Mouse (Mus musculus) ES-E14 (cell line): ENCODE results near the gene C1qtnf5. TPM values are rescaled to one million over a fixed set of nuclear protein-coding genes. Genes with fewer than 3 reads are reported as not detected.
A peak's percentile ranks its signal among the peaks of the same experiment; 100 is the strongest.

Experiments used
- DNase-seq: peaks from one replicate; pipeline ENCODE4 v3.0.0-alpha.2; 2013; ENCODE audit warnings: low read depth, low spot score
- H3K27ac ChIP-seq: 2 replicates; pipeline ENCODE4 v1.5.1; 2012; ENCODE audit warnings: low read depth, mild to moderate bottlenecking, low read length, moderate library complexity, mixed read lengths; ENCODE audit not compliant: poor library complexity, insufficient read depth, severe bottlenecking
- H3K36me3 ChIP-seq: 2 replicates; pipeline ENCODE4 v1.6.1; 2012; ENCODE audit warnings: mild to moderate bottlenecking, low read length, moderate library complexity, mixed read lengths; ENCODE audit not compliant: control insufficient read depth, poor library complexity, insufficient read depth, severe bottlenecking
- H3K4me1 ChIP-seq, 2 experiments: fragments of 150-350 bp in 1 of 2; sonication (generic) in 1 of 2; 2 replicates each; pipeline ENCODE4 v1.6.1; 2012; ENCODE audit warnings: low read length in 2 of 2, mild to moderate bottlenecking in 1 of 2, mixed read lengths in 1 of 2; ENCODE audit not compliant: control insufficient read depth in 2 of 2, insufficient read depth in 2 of 2, poor library complexity in 1 of 2
- H3K4me3 ChIP-seq, 2 experiments: fragments of 150-350 bp in 1 of 2; sonication (generic) in 1 of 2; 2 replicates each; pipeline ENCODE4 v1.5.1; 2012; ENCODE audit warnings: low read length in 2 of 2, low read depth in 1 of 2, mild to moderate bottlenecking in 1 of 2, mixed read lengths in 1 of 2; ENCODE audit not compliant: insufficient read depth in 1 of 2, poor library complexity in 1 of 2, severe bottlenecking in 1 of 2
- H3K9ac ChIP-seq: 2 replicates; pipeline ENCODE4 v1.6.1; 2012; ENCODE audit warnings: low read depth, mild to moderate bottlenecking, low read length, mixed read lengths; ENCODE audit not compliant: poor library complexity, insufficient read depth, severe bottlenecking
- H3K9me3 ChIP-seq: fragments of 150-350 bp; sonication (generic); 2 replicates; pipeline ENCODE4 v1.6.1; 2012; ENCODE audit warnings: low read depth, mild to moderate bottlenecking, low read length; ENCODE audit not compliant: control insufficient read depth, insufficient read depth
- CHD2 ChIP-seq: IDR thresholded peaks from 2 replicates; pipeline ENCODE4 v1.6.1; 2014; ENCODE audit warnings: mild to moderate bottlenecking, low read depth, low read length, inconsistent platforms
- HCFC1 ChIP-seq: IDR thresholded peaks from 2 replicates; pipeline ENCODE4 v1.6.1; 2012; ENCODE audit warnings: low read length, inconsistent platforms, borderline replicate concordance; ENCODE audit not compliant: insufficient read depth
- MAFK ChIP-seq: IDR thresholded peaks from 2 replicates; pipeline ENCODE4 v1.6.1; 2014; ENCODE audit warnings: mild to moderate bottlenecking, low read depth, low read length, inconsistent platforms; ENCODE audit not compliant: insufficient read depth
- ZC3H11A ChIP-seq: IDR thresholded peaks from 2 replicates; pipeline ENCODE4 v1.6.1; 2012; ENCODE audit warnings: low read depth, mild to moderate bottlenecking, inconsistent platforms, low read length, borderline replicate concordance
- ZNF384 ChIP-seq: IDR thresholded peaks from 2 replicates; pipeline ENCODE4 v1.6.1; 2012; ENCODE audit warnings: low read depth, low read length, inconsistent platforms
- in situ Hi-C, 2 experiments: fragments of 600-800 bp; cut with MboI; formaldehyde crosslinking; loops; one replicate each; pipeline ENCODE4 v1.15.1; 2025; ENCODE audit warnings: low sequenced_read_pairs in 2 of 2, inconsistent platforms in 1 of 2; ENCODE audit not compliant: unreplicated experiment in 2 of 2
- total RNA-seq: library from RNA; depleted of rRNA; stranded (reverse); fragments of 300-350 nt; gene quantifications from 2 replicates; pipeline ENCODE4 v1.2.3, GENCODE M21; 2012

Gene C1qtnf5
- total RNA-seq, 1 experiment = 1.6 TPM

DNA sequence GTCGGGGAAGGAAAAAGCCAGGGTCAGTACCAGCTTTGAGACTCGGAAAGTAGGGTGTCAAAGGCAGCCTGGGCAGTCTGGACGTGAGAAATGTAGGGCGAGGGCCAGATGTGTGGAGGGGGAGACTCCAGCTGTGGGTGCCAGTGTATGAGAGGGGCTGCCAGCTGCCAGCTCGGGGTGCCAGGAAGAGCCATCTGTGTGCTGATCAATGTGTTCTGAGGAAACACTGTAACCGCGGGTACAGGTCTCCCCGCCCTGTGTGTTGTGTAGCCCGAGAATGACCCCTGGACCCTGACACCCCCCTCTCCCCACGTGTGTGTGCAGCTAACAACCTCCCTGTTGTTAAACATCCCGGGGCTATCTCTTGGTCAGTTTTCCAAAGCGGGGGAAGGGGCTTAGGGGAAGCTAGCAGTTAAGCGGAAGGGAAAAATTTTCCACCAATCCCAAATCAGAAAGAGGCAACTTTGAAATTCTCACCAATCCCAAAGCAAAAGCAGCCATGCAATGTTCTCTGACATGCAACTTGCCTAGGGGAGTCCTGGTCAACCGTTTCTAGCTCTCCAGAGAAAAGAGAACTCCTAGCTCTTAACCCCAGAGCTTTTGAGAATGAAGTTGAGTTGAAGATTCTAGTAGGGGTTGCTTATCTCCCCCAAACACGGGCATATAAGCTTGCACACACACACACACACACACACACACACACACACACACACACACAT is 39.6 kb upstream of the C1qtnf5 start:
- in situ Hi-C loops = no loop called here
- peaks cover 0 to 15% of the 10 kb centered on the region in 2 experiments; a peak in 1 of 4 replicates for H3K4me1 ChIP-seq
- TF ChIP-seq ZC3H11A (no peak), CHD2 (no peak), MAFK (no peak), HCFC1 (no peak), ZNF384 (no peak)
- H3K9me3 ChIP-seq = no peaks in the 10 kb centered on the region
- no peak for DNase-seq
- peak overlapping the region; percentile 81 for H3K9ac ChIP-seq
- H3K27ac ChIP-seq = no peak overlapping the region
- peak overlapping the region; percentile 61 to 83 for H3K4me3 ChIP-seq
- H3K36me3 ChIP-seq = no peaks in the 10 kb centered on the region

DNA sequence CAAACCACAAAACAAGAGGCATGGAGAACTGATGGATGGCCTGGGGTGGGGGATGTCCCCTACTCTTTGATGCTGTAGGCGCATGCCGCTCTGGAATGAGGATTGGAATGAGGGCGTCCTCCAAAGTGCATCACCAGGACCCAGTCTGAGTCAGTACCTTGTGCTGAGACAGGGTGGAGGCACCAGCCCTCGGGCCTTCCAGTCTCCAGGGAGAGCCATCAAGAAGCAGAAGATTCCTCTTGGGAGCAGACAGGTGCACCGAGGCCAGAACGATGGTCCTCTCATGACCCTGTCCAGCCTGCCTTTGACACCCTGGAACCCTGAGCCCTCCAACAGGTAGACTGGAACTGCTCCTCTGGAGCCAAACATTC is 39.1 kb upstream of the C1qtnf5 start:
- Histone ChIP-seq H3K4me3 (no peak overlapping the region), H3K9ac (no peak overlapping the region), H3K36me3 (no peaks in the 10 kb centered on the region), H3K9me3 (no peaks in the 10 kb centered on the region), H3K27ac (no peak overlapping the region), H3K4me1 (peaks cover 0 to 15% of the 10 kb centered on the region in 2 experiments; a peak in 1 of 4 replicates)
- in situ Hi-C loops = no loop called here
- DNase-seq = no peak
- TF ChIP-seq ZNF384 (no peak), HCFC1 (no peak), ZC3H11A (no peak), MAFK (no peak), CHD2 (no peak)

DNA sequence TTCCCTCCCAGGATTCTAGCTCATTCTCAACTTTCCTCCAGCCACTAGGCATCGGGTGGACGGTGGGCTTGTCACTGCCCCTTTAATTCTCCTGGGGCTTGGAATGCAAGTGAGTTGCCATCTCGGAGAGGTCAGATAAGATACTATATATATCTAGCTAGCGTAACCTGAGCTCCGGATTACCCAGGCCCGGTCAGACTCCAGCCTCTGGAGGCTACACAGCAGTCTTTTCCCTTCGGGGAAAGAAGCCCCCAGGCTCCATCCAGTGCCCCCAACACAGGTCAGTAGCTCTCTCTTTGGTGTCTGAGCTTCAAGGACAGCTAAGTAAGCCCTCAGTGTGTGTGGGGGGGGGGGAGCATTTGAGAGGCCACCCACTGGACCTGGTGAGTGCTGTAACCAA is 37.8 kb upstream of the C1qtnf5 start:
- peaks cover 0 to 15% of the 10 kb centered on the region in 2 experiments; a peak in 1 of 4 replicates for H3K4me1 ChIP-seq
- H3K9me3 ChIP-seq = no peaks in the 10 kb centered on the region
- in situ Hi-C loops = no loop called here
- TF ChIP-seq ZNF384 (no peak), ZC3H11A (no peak), CHD2 (no peak), HCFC1 (no peak), MAFK (no peak)
- DNase-seq = no peak
- no peak overlapping the region for H3K27ac ChIP-seq
- H3K36me3 ChIP-seq = no peaks in the 10 kb centered on the region
- H3K9ac ChIP-seq = no peak overlapping the region
- H3K4me3 ChIP-seq = no peak overlapping the region

DNA sequence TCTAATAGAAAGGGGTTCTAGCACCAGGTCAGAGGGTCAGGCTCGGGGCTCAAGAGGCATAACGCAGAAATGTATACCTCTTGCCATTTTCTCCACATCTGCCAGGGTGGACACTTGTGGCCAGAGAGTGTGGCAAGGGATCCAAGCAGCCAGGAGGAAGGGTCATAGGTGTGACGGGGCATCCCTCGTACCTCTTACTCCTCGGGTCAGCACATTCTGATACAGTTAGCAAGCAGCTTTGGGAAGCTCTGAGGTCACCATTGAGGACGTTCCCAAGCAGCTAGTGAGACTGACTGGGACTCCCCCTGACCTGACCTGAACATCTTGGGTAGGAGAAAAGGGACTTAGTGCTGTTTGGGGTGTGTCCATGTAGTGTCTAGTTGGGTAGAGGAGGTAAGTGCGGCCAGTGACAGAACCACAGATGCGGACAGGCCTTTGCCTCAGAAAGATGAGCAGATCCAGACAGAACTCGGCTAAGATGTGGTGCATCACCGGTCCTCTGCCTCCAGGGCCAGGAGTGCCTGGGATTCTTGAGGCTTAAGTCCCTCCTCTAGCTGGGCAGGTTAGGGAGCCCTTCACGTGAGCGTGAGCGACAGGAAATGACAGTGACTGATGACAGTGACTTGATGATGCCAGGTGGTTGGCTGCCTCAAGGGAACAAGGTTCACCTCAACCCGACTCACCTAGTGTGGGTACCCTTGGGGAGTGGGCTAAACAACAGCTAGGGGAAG is 36.8 kb upstream of the C1qtnf5 start:
- H3K9me3 ChIP-seq = no peaks in the 10 kb centered on the region
- no peaks in the 10 kb centered on the region for H3K36me3 ChIP-seq
- no peak overlapping the region for H3K4me3 ChIP-seq
- H3K27ac ChIP-seq = no peak overlapping the region
- in situ Hi-C loops = no loop called here
- H3K4me1 ChIP-seq = peaks cover 0 to 16% of the 10 kb centered on the region in 2 experiments; a peak in 1 of 4 replicates
- no peak for TF ChIP-seq CHD2
- TF ChIP-seq MAFK = no peak
- TF ChIP-seq ZC3H11A = no peak
- no peak for TF ChIP-seq HCFC1
- TF ChIP-seq ZNF384 = no peak
- H3K9ac ChIP-seq = no peak overlapping the region
- DNase-seq = no peak
